Mouse (Mus musculus): Measurements from ENCODE around the gene Epdr1. TPM values are rescaled to one million over a fixed set of nuclear protein-coding genes. Genes with fewer than 3 reads are reported as not detected.
A peak's percentile ranks its signal among the peaks of the same experiment; 100 is the strongest.

The Epdr1 gene
- total RNA-seq (2021), result 10 to 100 TPM; 11.3 to 12.5 TPM

- DNase-seq, result peak; percentile 71
These were observed at the start of gene Epdr1 for GRCm38 (mm10) chr13:19619216-19619927. Gene Epdr1, minus strand, starts transcription at chr13:19619927.

- DNase-seq, result no peak
These were observed 48.8 kb upstream of the Epdr1 start for GRCm38 (mm10) chr13:19668355-19669140.

GRCm38 (mm10) chr13:19652405-19652804 is 32.7 kb upstream of the Epdr1 start:
- DNase-seq, result no peak

- DNase-seq, result no peak
These were observed 30.1 kb upstream of the Epdr1 start for GRCm38 (mm10) chr13:19649824-19650223.

- no peak for DNase-seq
These were observed 24.5 kb upstream of the Epdr1 start for GRCm38 (mm10) chr13:19644225-19644624.

GRCm38 (mm10) chr13:19643519-19643918 is 23.8 kb upstream of the Epdr1 start:
- no peak for DNase-seq

- DNase-seq, result no peak
These were observed 20.6 kb upstream of the Epdr1 start for GRCm38 (mm10) chr13:19640203-19640851.

GRCm38 (mm10) chr13:19636131-19636530 is 16.4 kb upstream of the Epdr1 start:
- peak; percentile 10 for DNase-seq

- DNase-seq, result no peak
These were observed 11.3 kb upstream of the Epdr1 start for GRCm38 (mm10) chr13:19630768-19631709.

GRCm38 (mm10) chr13:19626473-19626872 is 6.7 kb upstream of the Epdr1 start:
- no peak for DNase-seq

- DNase-seq, result no peak
These were observed 5.0 kb upstream of the Epdr1 start for GRCm38 (mm10) chr13:19624632-19625320.

GRCm38 (mm10) chr13:19623228-19623905 is 3.6 kb upstream of the Epdr1 start:
- peak; percentile 5 for DNase-seq

- peak; percentile 53 for DNase-seq
These were observed 3.0 kb upstream of the Epdr1 start, which contains the start of gene Sfrp4 for GRCm38 (mm10) chr13:19622573-19623227. Gene Sfrp4, plus strand, starts transcription at chr13:19623104.

- DNase-seq, result no peak
These were observed 899 bp downstream of the Epdr1 start for GRCm38 (mm10) chr13:19618841-19619215.

GRCm38 (mm10) chr13:19618081-19618480 is 1.6 kb downstream of the Epdr1 start:
- DNase-seq, result no peak

GRCm38 (mm10) chr13:19614311-19614710 is 5.4 kb downstream of the Epdr1 start:
- DNase-seq, result no peak

GRCm38 (mm10) chr13:19613426-19613825 is 6.3 kb downstream of the Epdr1 start:
- no peak for DNase-seq

GRCm38 (mm10) chr13:19612963-19613362 is 6.8 kb downstream of the Epdr1 start:
- DNase-seq, result no peak

GRCm38 (mm10) chr13:19612348-19612747 is 7.4 kb downstream of the Epdr1 start:
- no peak for DNase-seq

GRCm38 (mm10) chr13:19608120-19608519 is 11.6 kb downstream of the Epdr1 start:
- DNase-seq, result no peak
